Mouse (Mus musculus) left cerebral cortex, postnatal 4 days (tissue): ENCODE results near the gene Rgcc. TPM values are rescaled to one million over a fixed set of nuclear protein-coding genes. Genes with fewer than 3 reads are reported as not detected.
A peak's percentile ranks its signal among the peaks of the same experiment; 100 is the strongest.

Experiments
- DNase-seq: peaks from one replicate; pipeline ENCODE4 v3.0.0-alpha.2; 2022
- intact Hi-C: fragments of 180-260 bp; cut with DNase I; formaldehyde crosslinking; loops from one replicate; pipeline ENCODE4 v1.15.1; 2025
- total RNA-seq, 2 experiments: library from RNA; stranded (reverse); gene quantifications; 2 replicates each; pipeline ENCODE4 v1.2.3; 2021

Gene Rgcc
- total RNA-seq, 2 experiments from 2014 or later: 21.4 to 21.8 TPM

DNA sequence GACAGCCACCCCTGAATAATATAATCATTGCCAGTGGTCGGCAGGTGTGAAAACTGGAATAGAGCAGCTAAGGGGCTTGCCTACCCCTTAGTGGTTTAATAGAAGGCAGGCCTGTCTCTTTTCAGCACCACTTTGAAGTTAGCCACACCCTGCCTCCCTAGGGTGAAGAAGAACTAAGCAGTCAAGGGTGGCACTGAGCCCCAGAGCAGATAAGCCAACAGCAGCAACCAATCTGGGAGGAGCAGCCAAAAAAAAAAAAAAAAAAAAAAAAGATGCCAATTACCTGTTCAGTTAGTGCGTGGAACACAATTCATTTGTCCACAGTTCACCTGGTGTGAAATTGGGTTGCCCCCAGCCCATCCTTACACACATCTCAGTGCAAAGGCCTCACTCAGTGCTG is 1.7 kb upstream of the Rgcc start:
- DNase-seq: no peak
- intact Hi-C loops: no loop called here

DNA sequence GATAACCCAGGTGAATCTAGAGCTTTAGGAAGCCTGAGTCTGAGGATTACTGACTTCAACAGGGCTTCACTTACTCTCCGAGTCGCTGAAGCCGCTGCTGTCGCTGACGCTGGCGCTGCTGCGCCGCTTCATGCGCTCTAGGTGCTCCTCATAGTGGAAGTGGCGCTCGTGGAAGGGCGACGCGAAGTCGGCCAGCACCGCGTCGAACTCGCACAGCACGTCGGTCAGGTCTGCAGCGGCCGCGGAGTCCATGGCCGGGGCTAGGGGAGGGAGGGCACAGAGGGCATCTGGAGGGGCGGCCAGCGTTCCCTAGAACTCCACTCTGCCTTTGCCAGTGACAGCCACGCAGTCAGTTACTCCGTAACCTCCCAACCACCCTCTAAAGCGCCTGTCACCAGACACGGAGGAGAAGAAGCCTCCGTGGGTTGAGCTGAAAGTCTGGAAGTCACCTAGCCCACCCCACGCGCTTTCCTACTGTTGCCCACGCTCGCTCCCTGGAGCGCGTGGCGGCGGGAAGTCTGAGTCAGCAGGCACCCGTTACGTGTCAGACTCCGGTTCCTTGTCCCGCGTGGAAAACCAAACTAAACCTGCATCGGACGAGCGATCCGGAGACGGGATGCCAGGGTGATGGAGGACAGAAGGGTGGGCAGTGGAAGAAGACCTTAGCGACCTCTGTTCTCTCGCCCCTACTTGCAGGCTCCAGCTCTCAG is 649 bp downstream of the Rgcc start:
- intact Hi-C loops: loop anchor here (1.0 kb wide), 1 partner anchor 171 kb away; no protein-coding TSS in a partner anchor
- DNase-seq: no peak

DNA sequence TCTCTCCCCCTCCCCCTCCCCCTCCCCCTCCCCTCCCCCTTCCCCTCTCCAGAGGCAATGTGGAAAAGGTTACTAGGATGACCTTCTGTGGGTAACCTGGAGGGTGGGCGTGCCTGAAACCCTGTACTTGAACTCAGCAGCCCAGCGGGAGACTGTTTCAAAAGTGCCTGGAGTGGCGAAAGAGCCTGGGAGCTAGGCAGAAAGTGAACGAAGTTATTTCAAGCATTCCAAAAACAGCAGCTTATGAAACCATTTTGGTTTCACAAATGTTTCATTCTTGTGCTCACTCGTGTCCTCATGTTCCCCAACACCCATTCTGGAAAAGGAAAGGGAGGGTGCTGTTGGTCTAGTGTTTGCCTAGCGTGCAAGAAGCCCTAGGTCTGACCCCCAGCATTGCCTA is 1.6 kb downstream of the Rgcc start:
- intact Hi-C loops: loop anchor here (1.0 to 10.0 kb wide), 2 partner anchors 95 to 170 kb away; no protein-coding TSS in a partner anchor
- no peak for DNase-seq

DNA sequence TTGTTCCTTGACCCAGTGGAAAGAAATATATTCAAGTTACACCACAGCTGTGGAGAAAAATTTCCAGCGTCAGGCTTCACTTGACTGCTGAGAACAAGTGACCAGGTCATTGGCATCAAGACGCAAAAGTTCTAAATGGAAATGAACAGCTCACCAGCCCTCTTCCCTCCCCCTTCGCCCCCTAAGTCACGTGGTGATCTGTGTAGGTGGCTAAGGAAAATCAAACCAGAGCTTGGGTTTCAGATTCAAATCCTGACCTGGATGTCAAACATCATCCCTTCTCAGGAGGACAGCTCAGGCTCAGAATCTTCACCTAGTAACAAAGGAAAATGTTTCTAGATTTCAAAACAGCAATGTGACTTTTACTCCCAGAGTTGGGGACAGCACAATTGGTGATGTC is 2.2 kb downstream of the Rgcc start:
- intact Hi-C loops: loop anchor here (10.0 kb wide), 1 partner anchor 94 kb away; no protein-coding TSS in a partner anchor
- DNase-seq: no peak

DNA sequence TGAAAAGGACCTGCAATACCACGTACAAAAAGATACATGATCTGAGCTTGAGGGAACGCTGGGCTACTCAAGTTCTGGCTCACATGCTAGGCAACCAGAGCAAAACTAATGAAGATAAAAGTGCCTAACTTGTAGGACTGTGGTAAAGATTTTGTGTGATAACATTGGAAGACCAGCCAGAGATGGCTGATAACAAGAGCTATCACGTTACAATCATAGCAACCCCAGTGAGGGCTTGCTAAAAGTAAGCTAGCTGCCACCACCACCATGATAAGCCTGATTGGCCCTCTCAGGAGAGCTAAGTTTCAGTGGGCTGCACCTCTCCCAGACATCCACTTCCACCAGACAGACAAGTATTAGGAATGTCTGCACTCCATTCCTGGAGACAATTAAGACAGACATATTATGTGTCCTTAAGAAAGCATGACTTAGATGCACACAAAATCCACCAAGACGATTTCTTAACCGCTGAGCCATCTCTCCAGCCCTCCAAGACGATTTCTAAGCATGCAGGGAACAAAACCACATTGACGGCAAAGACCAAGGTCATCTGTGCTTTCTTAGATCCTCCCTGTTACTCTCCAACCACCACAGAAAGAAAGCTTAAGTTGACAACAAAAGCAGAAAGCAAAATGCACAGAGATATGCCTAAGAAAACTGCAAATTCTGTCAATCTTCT is 3.0 kb downstream of the Rgcc start:
- DNase-seq: no peak
- intact Hi-C loops: loop anchor here (10.0 kb wide), 1 partner anchor 94 kb away; no protein-coding TSS in a partner anchor

DNA sequence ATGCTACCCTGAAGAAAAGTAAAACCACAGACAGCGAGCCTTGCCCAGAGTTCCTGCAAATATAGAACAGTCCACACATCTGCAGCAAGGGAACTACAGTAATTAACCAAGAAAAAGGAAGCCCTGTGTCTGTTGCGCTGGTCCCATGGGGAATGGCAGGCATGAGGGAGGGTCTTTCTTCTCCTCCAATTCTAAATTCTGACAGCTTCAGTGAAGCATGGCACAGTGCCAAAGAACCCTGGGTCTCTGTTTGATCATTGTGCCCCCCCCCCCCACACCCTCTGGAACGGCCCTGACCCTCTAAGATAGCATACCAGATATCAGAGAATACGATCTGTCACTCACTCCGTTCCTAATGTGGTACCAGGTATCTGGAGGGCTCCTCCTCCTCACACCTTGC is 4.6 kb downstream of the Rgcc start:
- DNase-seq: peak; percentile 31
- intact Hi-C loops: loop anchor here (10.0 kb wide), 1 partner anchor 92 kb away; no protein-coding TSS in a partner anchor

DNA sequence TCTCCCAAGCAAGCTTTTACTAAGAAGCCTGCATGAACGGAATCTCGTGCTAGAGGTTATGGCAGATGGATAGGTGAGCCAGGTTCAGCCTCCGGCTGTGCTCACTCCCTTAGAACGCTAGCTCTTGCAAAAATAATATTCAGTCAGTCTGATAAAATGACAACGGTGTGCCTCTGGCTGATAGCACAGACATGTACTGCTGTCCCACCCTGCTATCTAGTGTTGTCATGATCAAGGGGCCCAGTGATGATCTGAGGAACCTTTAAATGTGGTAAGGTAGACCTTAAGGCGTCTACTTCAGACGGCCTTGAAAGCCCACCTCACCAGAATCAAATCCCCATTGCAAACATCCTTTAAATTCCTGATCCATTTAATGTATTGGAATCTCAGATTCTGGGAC is 5.2 kb downstream of the Rgcc start:
- intact Hi-C loops: loop anchor here (10.0 kb wide), 1 partner anchor 91 kb away; no protein-coding TSS in a partner anchor
- DNase-seq: no peak

DNA sequence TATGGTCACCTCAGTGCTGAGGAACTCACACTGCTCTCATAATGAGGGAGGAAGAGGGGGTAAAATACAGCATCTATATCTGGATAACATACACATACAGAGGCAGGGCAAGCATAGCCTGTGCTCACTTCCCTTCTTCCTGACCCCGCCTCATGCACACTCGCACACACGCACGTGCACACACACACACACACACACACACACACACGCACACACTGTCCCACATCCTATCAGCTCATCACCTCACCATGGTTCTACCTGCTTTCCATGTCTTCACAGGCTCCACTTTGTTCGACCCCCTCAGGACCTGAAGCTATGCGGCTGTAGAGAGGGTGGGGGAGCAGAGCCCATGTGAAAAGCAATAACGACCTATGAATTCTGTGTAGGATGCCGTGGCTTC is 5.9 kb downstream of the Rgcc start:
- no peak for DNase-seq
- intact Hi-C loops: loop anchor here (10.0 kb wide), 1 partner anchor 91 kb away; no protein-coding TSS in a partner anchor

DNA sequence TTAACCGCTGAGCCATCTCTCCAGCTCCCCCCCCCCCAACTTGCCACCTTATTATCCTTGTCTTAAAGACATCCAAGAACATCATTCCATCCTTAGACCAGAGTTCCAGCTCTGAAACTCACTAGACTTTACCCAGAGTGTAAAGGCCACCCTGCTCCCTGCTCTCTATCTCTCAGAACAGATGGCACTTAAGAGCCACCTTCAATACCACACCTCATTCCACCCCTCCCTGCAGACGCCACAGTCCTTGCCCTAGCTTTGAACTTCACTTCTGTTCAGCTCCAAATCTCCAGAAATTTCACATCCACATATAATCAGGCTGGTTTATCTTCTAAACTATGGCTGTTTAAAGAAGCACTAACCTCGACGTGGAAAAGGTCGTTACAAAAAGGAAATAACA is 6.5 kb downstream of the Rgcc start:
- no peak for DNase-seq
- intact Hi-C loops: loop anchor here (10.0 kb wide), 1 partner anchor 90 kb away; no protein-coding TSS in a partner anchor

DNA sequence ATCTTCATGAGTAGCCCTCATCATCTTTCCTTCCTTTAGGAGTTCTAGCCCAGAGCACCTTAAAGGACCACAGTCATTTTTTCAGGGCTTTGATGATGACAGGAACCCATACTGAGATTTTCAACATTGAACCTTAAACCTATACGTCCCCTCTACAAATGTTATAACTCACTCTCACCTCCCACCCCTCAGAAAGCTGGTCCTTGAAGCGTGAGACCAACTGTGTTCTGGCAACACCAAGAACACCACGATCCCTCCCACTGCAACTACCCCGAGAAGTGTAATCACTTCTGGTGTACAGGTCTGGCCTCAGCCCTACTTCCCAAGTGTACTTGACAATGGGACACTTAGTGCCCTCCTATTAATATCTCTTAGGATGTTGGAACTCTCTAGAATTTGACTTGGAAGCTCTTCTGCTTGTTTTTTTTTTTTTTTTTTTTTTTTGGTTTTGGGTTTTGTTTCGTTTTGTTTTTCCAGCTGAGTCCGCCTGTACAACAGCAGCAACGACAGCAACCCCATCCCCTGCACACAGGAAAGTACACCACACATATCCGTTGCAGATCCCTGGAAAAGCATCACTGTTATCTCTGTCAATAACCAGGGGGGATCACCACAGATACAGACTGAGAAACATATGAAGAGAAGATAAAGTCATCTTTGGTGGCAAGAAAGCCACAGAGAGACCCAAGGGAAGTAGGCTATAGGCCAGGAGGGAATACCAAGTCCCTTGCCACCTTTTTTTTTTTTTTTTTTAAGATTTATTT is 7.2 kb downstream of the Rgcc start:
- intact Hi-C loops: loop anchor here (10.0 kb wide), 1 partner anchor 89 kb away; no protein-coding TSS in a partner anchor
- no peak for DNase-seq

DNA sequence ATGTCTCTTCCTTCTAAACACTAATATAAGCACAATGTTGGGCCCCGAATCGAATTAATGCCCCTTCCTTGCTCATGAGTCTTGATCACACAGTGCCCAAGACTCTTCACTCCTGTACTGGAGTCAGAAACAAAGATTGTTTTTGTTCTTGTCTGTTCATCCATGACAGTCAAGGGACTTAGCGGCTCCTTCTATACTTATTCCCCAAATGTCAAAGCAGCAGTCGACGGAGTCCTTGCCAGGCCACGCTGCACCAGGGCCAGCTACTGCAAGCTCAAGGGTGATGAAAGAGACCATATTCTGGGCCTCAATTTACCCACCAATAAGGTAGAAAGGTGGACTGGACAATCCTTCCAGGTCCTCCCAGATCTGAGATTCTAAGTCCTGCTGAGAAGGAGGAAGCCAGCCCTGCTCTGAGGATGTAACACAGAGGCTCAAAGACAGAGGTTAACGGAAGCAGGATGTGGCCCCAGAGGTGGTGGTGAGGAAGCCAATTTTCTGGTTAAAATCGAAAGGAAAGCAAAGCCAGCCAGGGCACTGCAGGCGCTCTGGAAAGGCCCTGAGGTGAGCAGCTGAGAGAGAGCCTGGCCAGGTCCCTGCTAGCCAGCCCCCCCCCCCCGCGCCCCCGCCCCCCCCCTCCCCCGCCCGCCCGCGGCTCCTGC is 8.2 kb downstream of the Rgcc start:
- DNase-seq: peak; percentile 69
- intact Hi-C loops: loop anchor here (10.0 kb wide), 1 partner anchor 88 kb away; no protein-coding TSS in a partner anchor

DNA sequence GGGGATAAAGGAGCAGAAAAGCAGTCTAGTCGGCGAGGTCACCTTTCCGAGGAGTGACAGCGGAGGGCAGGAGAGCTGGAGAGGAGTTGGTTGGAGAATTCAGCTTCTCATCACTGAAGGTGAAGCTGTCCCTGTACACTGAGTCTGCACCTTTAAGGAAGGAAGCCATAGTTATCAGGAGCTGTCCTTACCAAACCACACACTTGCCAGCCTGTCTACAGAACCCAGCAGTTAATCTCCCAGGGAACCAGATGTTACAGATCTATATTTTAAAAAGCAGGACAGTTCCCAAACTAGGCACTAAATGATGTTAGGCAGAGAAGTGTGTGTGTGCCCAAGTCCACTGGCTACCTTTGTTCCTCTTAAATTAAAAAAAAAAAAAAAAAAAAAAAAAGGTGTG is 9.8 kb downstream of the Rgcc start:
- intact Hi-C loops: loop anchor here (10.0 kb wide), 1 partner anchor 87 kb away; no protein-coding TSS in a partner anchor
- DNase-seq: no peak

DNA sequence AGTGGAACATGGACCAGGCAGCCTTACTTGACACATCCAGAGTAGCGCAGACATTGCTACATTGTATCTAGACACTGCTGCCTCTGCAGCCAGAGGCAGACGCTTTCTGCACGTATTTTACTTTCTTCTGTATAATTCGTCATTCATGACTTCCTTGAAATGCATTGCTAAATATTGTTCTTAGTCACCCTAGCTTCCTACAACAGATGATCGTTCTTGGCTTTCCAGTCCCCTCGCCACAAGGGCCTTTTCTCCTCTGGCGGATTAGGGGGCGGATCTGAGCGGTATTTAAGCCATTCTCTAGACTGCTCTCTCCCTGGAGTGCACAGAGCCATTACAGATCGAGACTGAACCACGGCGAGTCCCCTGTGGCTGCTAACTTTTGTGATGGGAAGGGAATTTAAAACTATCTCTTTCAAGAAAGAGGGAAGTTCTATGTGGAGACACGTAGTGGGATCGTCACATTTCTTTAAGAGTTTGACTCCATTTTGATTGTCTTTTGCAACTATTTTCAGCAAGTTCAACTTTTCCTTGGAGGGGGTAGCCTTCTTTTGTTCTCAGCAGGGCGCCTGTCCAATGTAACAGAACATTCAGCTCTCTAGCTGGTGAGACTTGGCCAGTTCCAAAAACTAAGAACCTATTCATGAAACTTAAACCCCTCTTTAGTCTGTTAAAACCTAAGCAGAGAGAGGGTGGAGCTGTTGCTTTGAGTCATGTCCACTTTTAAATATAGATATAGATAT is 10.6 kb downstream of the Rgcc start:
- peak; percentile 30 for DNase-seq
- intact Hi-C loops: loop anchor here (10.0 kb wide), 1 partner anchor 86 kb away; no protein-coding TSS in a partner anchor

DNA sequence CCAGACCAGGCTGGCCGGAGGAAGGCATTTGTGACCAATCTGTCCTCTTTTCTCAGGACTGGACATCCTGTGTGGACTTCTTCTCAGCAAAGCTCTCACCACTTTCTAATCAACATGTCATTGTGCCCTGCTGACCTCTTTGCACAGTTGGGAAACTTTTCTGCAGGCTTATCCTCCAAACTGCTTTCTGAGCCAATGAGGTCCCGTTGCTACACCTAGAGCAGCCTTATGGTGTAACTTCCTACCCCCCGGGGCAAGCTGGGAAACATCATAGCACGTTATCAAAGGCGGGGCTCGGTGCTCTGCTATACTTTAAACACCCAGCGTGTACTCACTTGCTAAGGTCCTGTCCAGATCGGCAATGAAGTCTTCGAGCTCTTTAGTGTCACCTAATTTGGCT is 11.5 kb downstream of the Rgcc start:
- intact Hi-C loops: loop anchor here (10.0 kb wide), 1 partner anchor 85 kb away; no protein-coding TSS in a partner anchor
- DNase-seq: no peak

DNA sequence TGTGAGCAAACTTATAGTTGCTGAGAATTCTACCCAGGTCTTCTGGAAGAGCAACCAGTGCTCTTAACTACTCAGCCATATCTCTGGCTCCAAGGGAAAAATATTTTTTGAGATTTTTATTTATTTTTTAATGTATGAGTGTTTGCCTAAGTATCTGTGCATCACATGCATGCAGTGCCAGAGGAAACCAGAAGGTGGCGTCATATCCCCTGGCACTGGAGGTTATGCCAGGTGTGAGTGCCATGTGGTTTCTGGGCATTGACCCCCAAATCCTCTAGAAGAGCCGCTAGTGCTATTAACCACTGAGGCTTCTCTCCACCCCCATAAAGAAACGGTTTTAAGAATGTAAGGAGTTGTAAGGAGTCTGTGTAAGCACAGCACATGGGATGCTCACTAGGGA is 13.2 kb downstream of the Rgcc start:
- intact Hi-C loops: no loop called here
- DNase-seq: no peak

DNA sequence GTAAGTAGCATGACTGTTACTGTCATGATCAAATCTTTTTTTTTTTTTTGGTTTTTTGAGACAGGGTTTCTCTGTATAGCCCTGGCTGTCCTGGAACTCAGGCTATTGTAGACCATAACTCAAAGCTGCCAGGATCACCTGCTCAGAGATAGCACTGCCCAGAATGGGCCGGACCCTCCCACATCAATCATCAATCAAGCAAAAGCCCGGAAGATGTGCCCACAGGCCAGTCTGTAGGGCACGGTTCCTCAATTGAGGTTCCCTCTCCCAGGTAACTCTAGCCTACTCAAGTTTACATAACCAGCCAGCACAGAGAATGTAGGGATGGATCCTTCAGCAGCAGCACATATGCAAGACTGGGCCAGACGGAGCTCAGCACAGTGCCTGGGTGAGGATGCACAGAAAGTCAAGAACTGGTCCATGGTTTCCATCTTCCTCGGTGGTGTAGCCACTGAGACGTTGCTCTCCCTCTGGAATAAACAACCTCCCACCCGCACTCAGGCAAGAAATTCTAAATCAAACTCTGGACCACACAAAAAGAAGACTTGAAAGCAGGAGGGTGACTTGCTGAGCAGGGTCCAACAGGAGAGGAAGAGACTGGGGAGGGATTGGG is 14.1 kb downstream of the Rgcc start:
- intact Hi-C loops: no loop called here
- no peak for DNase-seq

DNA sequence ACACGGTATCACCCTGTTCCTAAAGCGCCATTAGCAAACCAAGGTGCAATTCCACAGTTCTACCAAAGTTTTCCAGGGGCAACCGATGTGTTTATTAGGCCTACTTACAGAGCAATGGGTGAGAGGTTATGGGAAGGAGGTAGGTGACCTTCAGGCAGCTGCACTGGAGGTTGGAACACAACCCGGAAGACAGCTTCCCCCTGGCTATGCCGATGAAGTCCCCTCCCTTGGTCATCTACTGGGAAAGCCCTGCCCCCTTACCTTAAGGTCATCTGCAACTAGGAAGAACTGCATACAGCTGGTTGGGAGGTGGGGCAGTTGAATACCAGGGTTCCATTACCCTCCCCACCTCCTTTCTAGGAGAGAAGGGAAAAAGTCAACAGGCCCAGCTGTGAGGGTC is 15.9 kb downstream of the Rgcc start:
- intact Hi-C loops: no loop called here
- DNase-seq: no peak

DNA sequence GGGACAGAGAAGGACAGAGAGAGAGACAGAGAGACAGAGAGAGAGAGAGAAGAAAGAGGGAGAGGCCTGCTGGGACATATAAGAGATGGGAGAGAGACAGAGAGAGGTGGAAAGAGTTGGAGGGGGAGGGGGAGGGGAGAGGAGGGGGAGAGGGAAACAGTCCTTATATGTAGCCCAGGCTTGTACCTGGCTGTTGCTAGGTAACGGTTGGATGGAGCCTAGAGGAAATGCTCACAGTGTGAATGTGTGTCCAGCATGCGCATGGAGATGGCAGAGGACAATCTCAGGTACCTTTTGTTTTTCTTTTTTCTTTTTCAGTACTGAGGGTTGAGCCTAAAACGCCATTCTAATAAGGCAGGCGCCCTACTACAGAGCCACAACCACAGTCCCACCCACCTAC is 16.8 kb downstream of the Rgcc start:
- no peak for DNase-seq
- intact Hi-C loops: no loop called here

DNA sequence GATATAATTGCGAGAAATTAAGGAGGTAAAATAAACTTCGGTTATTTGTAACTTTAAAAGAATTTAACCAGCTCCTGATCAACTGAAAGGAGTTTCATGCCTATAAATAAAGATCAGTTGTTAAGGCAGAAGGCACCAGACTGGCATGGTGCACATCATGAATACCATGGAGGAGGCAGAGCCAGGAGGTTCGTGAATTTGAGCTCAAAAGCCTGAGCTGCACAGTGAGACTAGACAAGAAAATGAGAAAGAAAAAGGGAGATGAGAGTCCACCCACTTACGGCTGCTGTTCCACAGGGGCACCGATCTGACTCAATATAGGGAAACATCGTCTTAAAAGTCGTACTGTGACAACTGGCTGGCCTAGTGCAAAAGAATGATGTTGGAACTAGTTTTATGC is 17.5 kb downstream of the Rgcc start:
- intact Hi-C loops: no loop called here
- DNase-seq: no peak
